Mouse (Mus musculus): ENCODE results near the gene Tent4b.

Gene Tent4b

DNA sequence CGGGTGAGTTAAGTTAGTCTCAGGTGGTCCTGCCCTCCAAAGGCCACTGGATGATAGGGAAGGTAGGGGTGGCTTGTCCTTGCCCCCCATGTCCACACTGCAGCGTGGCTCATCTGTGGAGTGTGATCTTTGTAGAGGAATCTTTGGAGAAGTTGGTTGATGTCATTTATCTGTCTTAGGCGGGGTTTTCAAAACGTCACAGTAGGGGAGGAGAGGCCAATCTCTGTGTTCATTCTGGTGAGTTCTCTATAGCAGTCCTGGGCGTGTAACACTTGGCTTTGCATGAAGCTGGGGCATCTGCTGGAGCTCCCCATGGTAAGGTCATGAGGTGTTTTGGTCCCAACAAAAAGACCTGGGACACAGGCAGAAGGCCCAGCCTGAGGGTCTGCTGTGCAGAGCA lies 75.1 kb downstream of the Tent4b start:
- DNase-seq (ENCODE audit: extremely low read depth, low read depth, low spot score) = no peak

DNA sequence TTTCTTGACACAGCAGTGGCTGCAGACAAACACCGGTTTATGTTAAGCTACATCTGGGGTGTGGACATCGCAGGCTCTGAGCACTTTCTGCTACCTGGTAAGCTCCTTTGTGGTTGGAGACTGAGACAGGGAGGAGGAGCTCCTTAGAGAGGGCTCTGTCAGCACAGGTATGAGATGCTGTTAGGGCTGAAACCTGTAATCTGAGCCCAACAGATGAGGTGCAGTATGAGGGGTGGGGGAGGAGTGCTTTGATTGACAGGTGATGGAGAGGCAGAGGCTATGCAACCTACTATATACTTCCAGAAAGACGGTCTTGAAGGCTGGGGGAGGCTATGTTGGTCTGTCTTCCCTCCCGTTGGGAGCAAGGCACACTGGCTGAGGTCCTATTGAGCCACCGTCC lies 80.2 kb downstream of the Tent4b start:
- DNase-seq (ENCODE audit: extremely low read depth, low read depth, low spot score) = no peak

DNA sequence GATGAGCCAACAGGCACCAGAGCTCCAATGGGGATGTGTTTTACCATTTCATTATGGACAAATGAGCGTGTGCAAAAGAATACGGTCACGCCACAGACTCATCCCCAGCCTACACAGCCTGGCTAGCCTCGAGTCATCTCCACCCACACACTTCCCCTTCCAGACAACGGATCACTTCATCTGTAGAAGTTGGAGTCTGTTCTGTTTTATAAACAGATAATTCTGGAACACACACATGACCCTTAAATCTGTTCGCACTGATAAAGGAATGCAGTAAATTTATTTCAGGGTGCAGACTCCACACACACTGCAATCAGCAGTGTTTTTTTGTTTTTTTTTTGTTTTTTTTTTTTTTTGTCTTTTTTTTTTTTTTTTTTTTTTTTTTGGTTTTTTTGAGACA lies 80.7 kb downstream of the Tent4b start:
- peak; percentile 46 for DNase-seq (ENCODE audit: extremely low read depth, low read depth, low spot score)

DNA sequence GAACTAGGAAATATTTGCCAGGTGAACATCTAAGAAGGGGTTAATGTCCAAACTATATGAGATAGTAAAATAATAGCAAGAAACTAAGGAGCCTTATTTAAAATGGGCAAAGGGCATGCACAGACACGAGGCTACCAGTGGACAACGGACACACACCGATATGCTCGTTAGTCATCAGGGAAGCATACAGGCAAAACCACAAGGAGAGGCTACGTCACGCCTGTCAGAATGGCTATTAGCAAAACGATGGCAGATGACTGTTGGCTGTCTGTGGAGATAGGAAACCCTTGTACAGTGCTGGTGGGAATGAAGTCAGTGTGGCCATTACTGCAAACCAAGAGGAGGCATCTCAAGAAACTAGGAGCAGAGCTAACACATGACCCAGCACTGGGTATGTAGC lies 81.9 kb downstream of the Tent4b start:
- no peak for DNase-seq (ENCODE audit: extremely low read depth, low read depth, low spot score)

DNA sequence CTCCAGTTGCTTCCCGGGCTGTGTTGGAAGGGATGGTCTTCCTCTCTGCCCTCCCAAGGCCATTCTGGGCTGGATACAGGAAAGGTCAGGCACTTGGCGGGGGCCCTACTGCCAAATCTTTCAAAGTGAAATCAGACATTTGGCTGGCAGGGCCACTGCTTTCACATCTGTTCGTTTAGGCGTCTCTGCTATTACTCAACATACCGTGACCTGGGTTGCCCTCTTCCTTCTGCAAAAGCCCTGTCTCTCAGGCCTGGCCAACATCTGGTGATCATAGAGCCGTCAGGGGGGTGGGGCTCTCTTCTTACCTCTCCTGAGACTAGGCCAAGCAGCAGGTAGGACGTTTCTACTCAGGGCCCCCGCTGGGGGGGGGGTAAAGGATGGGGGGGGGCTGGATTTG lies 83.7 kb downstream of the Tent4b start:
- DNase-seq (ENCODE audit: extremely low read depth, low read depth, low spot score) = peak; percentile 49

DNA sequence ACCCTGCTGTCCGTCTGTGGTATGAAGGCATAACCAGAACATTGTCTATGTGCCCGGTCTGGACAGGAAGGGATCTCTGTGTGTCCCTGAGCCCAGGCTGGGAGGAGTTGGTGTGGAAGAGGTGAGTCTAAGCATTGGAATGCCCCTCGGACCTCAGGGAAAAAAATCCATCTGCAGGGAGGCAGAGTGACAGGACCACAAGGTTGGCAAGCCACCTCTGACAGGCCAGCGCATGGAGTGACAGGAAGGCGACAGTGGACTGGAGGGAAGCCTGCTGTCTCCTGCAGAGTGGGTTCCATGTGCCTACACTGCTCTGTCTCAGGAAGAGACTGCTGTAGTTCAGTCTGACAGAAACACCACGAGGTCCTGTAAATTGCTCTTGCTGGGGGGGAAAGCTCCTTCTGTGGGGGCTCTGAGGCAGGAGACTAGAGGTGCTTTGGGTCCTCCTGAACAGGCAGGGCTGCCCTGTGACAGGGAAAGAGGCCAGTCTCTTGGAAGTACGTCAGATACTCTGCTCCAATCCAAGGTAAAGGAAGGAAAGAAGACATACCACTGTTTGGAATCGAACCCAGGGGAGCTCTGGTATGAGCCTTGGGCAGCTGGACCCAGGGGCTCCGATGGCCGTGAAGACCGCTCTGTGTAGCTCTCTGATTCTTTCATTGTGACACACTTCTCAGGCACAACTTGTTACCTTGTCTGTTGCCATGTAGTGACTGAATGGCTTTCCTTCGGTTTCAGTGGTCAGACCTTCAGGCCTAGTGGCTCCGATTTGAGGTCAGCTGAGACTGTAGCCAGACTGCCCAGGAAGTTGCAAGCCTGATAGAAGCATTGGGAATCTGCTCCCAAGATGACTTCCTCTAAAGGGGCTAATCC lies 84.5 kb downstream of the Tent4b start:
- DNase-seq (ENCODE audit: extremely low read depth, low read depth, low spot score) = no peak

DNA sequence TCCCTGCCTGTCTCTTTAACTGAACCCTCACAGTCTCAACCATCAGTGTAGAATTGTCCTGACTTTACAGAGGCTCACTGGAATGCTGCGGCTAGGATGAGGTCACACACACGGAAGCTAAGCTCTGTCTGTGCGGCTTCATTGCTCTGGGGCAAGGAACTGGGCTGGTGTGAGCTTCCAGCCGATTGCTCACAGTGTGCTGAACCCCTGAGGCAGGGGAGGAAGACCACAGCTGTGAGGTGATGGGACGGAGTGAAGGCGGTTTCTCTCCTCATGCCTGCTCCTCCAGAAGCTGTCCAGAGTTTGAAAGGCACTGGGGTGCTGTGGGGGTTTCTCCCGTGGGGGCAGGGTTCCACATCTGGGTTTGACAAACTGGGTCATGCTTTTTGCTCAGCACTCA lies 85.7 kb downstream of the Tent4b start:
- no peak for DNase-seq (ENCODE audit: extremely low read depth, low read depth, low spot score)

DNA sequence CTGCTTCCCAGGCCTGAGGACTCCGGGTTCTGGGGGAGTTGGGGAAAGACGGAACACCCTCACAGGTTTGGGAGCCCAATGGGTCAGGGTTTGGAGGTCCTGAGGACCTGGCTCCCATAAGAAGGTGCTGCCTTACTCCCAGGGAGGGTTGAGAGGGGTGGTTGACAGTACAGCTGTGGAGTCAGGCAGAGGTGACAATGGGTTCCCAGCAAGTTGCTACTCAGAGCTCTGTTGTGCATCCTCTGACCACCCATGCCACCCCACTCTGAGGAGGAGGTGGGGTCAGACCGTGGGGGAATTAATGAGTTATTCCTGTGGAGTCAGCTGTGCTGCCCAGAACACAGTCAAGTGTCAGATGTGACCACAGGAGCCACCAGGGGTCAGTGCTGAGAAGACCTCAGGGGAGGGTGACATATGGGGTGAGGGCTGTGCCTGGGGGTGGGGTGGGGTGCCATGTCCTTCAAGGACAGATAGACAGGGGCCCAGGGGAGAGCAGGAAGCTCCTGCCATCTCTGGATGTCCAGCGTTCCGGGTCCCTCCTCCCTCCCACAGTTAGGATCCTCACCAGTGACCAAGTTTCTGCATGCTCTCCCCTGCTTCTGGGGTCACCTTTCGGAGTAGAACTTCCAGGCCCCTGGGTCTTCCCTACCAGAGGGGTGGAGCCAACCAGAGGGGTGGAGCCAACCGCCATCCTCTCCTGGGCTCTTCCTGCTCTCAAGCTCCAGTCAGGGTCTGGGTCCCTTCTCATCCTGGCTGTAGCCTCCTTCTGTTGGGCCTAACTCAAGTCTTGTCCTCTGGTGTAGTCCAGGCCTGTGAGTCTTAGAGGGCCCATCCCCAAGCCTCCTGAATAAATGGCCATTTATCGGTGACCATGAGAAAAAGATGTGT lies 86.7 kb downstream of the Tent4b start:
- no peak for DNase-seq (ENCODE audit: extremely low read depth, low read depth, low spot score)

DNA sequence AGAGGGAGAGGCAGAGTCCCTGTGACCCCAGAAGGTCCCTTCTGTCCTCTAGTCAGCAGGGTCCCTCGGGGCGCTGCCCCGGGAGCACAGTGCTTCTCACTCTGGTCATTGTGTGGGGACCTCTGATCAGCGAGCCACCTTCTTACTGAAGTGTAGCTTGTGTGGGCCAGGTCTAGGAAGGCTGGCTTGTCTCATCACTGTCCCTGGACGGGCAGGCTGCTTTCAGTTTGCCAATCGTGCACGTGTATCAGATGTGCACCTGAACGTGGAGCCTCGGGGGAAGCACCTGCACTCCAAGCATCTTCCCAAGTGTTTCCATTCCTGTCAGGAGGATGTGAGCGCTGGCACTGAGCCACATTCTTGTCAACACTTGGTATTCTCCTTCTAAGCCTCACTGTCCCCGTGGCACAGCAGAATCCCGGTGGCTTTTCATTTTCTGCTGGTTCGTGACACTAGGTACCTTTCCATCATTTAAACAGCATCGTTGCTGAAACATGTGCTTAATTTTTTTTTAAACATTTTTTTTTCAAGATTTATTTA lies 87.5 kb downstream of the Tent4b start:
- DNase-seq (ENCODE audit: extremely low read depth, low read depth, low spot score) = no peak

DNA sequence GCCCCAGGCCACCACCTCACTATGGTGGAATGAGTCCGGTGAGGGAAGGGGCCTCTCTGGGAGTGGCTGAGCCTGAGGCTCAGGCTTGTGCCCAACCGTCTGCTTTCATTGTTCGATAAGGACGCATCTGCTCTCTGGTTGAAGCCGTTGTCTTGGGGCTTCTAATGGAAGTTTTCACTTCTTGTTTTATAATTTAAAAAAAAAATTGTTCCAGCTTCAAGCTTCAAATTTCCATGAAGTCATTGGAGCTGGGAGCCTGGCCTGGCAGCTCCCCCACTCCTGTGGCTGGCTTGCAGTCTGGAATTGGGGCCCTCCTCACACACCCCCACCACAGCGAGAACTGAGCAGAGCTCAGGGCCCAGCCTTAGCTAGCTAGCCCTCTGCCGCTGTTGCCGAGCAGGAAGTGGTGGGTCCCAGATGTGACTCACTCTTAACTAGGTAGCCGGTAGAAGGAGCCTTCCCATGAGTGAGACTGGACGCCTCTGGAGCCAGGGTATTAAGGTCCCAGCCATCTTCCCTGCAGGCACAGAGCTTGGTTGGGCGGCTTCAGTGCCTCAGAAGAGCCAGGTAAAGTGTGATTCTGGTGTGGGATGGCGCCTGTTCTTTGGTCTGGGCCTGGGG lies 89.7 kb downstream of the Tent4b start:
- DNase-seq (ENCODE audit: extremely low read depth, low read depth, low spot score) = no peak

DNA sequence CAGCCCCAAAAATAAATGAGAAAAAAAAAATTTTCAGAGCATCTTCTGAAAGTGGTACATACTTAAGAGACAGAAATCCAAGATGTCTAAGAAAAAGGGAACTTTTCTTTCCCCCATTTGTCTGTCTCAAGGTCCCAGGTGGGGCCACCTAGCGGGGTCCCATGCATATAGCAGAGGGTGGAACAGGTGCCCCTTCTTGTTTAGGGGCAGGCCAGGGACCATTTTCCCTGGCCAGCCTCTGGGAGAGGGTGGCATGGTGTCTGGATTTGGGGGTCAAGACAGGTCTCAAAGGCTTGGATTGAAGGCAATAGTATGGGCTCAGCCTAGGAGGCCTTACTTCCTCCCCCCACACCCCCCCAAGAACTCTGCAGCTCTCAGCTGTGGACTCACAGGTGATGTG lies 90.9 kb downstream of the Tent4b start:
- no peak for DNase-seq (ENCODE audit: extremely low read depth, low read depth, low spot score)

DNA sequence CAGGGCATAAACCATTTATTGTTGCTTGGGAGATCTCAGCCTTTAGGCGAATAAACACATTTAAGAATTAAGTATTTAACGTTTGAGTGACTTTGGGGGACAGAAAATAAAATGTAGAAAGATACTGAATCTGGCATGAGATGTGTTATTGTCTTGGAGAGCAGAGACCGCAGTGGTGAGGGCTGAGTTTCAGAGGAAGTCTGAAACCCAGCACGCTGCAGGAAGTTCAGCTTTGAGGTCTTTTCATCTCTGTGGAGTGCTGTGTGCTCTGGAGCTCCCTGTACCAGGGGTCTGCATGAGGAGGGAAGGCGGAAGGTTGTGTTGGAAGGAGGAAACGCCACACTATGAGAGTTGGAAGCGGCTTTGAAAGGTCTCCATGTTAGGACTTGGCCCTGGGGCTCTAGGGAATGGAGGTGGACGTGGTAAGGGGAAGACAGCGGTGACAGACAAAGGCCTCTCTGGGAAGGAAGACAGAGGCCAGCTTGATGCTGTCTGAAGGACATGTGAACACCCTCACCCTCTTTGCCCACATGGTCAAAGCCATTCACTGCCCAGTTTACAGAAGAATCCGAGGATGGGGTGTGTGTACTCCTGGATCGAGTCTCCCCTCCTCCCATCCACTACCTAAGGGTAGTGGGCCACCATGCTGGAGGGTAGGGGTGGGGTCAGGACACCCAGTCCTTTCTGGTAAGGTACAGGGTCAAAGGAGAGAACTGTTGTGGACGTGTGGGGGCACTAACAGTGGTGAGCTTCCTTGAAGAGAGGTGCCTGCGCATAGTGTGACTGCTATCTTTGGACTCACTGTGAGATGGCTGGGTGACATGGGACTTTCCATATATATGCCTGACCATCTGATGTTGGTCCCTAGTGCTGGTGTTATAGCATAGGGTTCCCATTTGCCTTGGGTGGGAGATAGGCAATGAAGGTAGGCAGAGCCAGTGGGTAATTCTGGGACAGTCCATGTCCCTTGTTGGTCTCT lies 91.6 kb downstream of the Tent4b start:
- DNase-seq (ENCODE audit: extremely low read depth, low read depth, low spot score) = no peak

DNA sequence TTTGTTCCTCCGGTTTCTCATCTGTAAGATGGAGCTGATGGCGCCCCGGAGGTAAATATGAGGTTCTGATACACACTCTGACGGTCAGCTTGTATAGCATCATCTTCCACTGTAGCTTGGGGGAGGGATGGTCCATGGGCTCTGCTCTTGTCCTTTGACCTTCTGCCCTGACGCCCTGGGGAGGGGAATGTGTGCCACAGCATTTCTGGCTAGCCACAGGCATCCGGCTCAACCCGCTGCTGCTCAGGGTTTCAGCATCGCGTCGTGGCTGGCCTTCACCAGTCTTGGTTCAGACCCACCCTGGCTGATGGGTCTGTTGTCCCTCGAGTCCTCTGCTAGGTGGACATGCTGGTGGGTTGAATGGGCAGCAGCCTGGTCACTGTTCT lies 92.3 kb downstream of the Tent4b start:
- DNase-seq (ENCODE audit: extremely low read depth, low read depth, low spot score) = no peak

DNA sequence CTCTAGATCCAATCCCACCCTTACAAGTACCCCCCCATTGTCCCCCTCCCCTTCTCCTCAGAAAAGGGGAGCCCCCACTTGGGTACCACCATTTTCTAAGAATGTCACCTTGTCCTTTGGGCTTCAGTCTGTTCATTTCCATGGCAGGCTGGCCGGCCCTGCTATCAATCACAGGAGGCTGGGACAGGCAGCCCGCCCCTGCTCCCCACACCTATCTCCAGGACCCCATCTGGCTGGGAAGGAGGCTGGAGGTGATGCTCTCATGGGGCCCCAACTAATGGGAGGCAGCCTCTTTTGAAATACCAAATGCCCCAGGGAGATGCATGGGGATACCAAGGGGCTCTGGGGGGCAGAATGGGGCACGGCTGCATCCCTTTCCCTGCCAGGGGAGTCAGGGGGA lies 93.9 kb downstream of the Tent4b start:
- DNase-seq (ENCODE audit: extremely low read depth, low read depth, low spot score) = no peak

DNA sequence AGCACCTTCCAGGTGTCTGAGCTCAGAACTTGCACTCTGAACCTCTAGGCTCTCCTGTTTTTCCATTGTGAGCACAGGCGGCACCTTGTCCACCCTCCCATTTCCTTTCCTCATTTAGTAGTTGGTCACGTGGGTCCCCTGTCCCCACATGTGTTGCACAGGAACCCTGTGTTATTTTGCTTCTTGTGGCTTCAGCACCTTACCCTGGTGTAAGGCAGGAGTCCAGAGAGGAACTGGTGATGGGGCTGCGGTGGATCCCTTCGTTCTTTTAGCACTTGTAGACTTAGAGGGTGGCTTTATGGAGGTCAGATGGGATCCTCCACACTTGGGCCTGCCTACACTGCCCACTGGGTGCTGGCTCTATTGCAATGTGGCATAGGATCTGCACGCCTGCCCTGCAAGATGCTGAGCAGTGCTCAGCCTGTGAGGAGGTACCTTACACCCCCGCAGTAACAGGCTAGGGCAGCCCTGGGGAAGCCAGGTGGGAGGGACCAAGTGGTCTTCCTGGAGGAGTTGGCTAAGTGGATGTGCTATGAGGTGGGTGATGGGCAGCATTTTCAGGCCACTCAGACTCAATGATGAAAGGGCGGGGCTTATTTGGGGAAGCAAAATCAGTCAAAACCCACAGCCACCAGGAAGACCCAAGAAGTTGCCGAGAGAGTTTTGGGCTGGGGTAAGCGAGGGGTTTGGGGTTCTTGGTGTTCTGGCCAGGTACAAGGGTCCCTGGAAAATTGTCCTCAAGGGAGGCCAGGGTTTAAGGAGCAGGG lies 94.8 kb downstream of the Tent4b start:
- DNase-seq (ENCODE audit: extremely low read depth, low read depth, low spot score) = no peak

DNA sequence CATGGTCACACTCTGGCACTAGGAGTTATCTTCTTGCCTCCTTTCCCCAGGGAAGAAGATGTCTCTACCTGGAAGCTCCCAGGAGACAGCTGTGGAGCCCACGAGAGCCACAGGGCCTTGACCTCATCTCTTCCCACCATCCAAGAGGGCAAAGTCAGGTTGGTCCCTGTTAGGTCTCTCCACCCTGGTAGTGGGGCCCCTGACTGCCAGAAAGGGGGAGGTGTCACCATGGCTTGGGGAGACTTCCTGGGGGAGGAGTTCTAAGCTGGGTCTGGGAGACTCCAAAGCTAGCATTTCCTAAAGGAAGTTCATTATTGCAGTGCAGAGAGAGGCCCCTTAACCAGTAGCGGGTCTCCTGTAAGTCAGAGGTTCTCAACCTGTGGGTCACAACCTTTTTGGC lies 96.0 kb downstream of the Tent4b start:
- no peak for DNase-seq (ENCODE audit: extremely low read depth, low read depth, low spot score)

DNA sequence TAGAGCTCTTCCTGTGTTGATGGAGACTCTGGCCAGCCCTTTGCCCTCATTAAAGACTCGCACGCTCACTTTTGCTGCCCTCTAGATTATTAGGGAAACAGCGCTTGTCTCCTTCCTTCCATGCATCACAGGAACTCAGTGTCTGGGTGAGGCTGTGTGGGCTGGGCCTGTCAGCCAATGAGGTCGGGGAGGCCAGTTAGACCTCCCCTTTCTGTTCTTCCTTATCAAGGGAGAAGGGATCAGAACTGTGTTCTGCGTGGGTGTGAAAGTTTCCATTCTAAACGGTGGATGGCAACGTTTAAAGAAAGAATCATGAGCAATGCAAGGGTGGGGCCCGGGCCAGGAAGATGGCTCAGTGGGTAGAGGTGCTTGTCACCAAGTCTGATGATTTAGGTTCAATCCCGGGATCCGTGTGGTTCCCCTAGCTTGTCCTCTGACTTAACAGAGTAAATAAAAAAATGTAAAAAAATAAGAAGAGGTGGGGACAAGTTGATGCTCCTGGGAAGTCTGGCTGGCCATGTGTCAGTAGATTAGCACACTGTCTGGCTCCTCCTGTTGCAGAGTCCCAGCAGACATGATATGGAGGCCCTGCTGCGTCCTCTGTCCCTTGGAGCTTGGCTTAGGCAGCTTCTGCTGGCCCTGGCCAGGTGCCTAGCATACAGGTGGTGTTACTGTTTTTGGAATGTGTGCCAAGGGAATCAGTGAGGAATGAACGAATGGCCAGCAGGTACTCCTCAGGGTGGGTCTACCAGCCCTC lies 99.1 kb downstream of the Tent4b start:
- no peak for DNase-seq (ENCODE audit: extremely low read depth, low read depth, low spot score)

DNA sequence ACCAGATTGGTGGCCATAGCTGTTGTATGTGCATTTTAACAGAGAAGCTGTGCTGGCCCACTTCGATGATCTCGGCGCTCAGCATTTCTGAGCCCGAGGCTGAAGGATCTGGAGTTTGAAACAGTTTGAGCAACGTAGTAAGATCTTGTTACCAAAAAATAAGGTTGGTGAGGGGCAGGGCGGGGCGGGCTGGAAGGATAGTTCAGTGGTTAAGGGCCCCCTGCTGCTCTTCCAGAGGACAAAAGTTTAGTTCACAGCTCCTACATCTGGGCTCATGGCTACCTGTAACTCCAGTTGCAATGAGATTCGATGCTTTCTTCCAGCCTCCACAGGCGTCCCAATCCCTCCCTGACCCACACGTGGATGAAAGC lies 99.7 kb downstream of the Tent4b start:
- no peak for DNase-seq (ENCODE audit: extremely low read depth, low read depth, low spot score)

All from fat pad, adult 2 months (tissue).